Mouse (Mus musculus): Measurements from ENCODE around the gene Etv1.
"Not testable (repeated sequence)": the region's sequence is repeated elsewhere in the genome, so short reads cannot be mapped to it uniquely, and the experiment has no call there.

Gene Etv1

DNA sequence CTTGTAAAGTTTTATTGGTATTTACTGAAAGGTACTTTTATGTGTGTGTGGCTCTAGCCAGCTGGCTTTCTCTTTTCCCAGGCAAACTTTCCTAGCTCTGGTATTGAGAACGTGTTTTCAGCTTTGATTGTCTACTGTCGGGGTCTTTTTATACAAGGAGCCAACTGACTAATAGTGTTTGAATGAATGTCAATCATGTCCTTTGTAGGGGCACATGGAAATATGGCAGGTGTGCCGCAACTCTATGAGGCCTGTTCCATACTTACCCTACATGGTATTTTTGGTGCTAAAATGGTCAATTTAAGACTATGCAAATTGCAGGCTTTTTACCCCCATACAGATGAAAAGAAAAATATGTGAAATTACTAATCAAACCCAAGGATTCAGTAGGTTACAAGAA, 37.1 kb downstream of the Etv1 start:
- DNase-seq (ENCODE audit: low read depth, low spot score): no peak

- DNase-seq (ENCODE audit: low read depth, low spot score): no peak
Observed at GRCm38 (mm10) chr12:38818320-38818719, 39.1 kb downstream of the Etv1 start.

DNA sequence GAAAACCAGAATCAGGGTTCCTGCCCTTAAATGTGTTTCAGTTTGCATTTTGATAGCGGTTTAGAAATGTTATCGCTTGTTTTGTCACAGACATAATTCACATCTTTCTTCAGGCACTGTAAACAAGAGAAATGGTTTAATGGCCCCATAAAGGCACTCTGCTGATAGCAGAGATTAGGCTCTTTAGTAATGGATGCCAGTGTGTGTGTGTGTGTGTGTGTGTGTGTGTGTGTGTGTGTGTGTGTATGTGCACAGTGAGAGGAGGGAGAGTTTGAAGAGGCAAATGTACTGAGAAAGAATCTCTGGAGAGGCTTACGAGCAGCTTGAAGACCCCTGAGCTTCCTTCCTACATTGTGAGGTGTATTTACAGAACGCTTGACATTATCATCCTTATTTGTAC, 41.5 kb downstream of the Etv1 start:
- DNase-seq (ENCODE audit: low read depth, low spot score): no peak

DNA sequence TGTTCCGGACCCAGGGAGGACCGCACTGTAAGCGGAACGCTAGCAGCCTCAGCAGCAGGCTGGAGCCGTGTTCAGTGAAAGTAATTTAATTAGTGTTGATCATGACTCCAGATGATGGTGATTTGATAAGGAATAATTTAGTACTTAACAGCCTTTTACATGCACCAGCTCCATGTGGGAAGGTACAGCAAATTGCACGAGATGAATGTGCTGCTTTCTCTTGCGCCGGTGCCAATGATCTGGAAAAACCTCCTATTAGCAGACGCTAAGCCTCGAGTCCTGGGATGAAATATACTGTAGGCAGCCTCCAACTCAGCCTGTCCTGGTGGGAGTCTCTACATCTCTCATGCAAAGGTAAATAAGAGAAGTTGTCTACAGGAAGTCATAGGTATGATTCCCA, 45.2 kb downstream of the Etv1 start:
- no peak for DNase-seq (ENCODE audit: low read depth, low spot score)

GRCm38 (mm10) chr12:38832981-38833380, 53.8 kb downstream of the Etv1 start:
- DNase-seq (ENCODE audit: low read depth, low spot score): no peak

DNA sequence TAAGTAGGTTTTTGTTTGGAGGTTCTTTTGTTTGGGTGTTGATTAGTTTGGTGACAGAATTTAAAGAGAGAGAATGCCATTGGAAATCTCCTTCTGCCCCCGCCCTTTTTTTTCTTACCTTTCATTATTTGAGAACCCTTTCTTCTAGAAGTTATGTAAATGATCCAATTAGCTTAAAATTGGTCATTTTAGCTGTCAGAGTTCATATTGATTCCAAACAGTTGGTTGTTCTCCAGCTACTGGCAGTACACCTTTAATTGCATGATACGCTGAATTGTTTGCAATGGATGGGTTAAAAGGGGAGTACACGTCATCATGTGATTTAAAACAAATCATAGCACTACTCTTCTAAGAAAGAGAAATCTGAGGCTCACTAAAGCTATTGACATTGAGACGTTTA, 55.4 kb downstream of the Etv1 start:
- no peak for DNase-seq (ENCODE audit: low read depth, low spot score)

GRCm38 (mm10) chr12:38834986-38835385, 55.8 kb downstream of the Etv1 start:
- not testable (repeated sequence) for DNase-seq (ENCODE audit: low read depth, low spot score)

DNA sequence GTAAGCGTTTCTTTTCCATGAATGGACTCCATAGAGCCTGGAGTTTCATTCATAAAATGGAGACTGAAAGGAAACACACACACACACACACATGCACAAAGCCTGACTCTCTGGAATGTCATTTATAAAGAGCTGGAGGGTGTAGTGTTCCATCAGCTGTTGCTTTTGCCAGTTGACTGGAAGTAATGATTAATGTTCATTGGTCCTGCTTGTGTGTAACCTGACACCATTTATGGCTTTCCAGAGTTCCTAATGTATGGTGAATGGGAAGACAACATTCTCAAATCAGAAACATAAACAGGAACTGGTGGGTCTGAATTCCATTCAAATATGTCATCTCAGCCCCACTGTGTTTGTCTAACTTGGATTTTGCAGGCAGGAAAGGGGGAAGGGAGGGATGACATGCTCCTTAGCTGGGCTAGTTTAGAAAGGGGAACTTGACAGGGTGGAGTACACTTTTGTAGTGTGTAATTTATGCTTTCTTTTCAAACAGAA, 64.7 kb downstream of the Etv1 start:
- peak; percentile 63 for DNase-seq (ENCODE audit: low read depth, low spot score)

DNA sequence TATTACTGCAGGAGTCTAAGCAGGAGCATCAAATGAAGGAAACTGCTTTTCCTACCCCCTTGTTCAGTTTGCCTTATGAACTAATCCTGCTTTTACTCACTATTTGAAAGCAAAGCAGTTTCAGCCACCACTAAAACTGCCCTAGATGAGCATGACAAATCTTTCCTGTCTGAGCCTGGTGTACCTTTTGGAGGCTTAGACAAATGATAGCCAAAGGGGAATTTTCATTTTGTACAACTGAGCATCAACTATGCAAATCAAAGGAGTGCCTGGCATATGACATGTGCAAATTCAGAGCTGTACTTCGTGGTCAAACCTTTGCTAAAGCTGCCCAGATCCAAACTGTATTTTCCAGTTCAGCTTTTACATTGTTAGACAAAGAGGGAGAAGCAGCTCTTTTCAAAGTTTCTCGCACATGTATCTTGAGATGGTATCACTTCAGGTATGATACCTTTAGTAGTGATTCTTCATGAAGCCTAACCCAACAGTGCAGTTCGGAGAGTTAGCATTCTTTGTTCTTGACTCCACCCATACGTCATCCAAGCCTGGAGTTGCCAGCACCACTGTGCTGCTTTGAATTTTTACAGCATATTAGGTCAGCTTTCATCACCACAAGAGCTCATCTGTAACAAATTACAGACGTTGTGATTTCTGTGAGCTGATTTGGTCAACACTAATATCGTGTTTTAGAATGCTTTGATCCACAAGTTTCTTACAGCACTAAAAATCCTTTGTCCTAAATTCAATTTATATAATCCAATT, 68.5 kb downstream of the Etv1 start:
- no peak for DNase-seq (ENCODE audit: low read depth, low spot score)

DNA sequence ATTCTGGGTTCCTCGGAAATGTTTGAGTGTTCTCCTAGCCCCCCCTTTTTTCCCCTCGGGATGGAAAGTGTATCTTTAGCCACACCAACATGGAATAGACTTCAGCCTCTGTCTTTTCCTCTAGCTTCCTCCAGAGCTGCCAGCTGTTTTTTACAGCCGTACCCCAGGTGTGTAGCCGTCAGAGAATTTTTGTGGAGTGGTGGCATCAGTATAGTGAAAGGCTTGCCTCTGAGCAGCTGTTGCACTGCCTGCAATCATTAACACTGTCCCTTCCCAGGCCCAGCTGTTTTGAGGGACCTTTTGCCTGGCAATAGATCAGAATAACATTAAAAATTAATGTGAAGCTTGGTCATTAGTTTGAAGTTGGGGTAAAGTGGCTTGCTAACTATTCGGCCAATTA, 70.8 kb downstream of the Etv1 start:
- DNase-seq (ENCODE audit: low read depth, low spot score): no peak

GRCm38 (mm10) chr12:38854274-38854673, 75.1 kb downstream of the Etv1 start:
- no peak for DNase-seq (ENCODE audit: low read depth, low spot score)

DNA sequence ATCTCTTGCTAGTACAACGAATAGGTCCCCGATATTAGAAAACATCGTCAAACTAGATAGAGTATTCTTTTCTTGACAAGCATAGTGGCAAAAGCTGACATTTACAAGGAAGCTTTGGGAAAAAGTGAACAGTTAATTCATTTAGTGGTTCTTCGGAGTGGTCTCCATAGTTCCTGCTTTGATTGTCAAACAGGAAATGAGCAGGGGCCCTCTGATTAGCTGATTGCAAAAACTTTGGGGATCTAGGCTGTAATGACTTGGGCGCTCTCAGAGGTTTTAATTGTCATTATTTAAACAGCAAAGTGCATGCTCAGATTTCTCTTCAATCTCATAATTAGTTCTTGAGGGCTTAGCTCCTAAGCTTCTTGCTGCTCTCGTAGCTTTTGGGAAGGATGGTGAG, 75.6 kb downstream of the Etv1 start:
- DNase-seq (ENCODE audit: low read depth, low spot score): no peak

GRCm38 (mm10) chr12:38859675-38860074, 80.5 kb downstream of the Etv1 start:
- no peak for DNase-seq (ENCODE audit: low read depth, low spot score)

GRCm38 (mm10) chr12:38860168-38861115, 81.3 kb downstream of the Etv1 start:
- no peak for DNase-seq (ENCODE audit: low read depth, low spot score)

- no peak for DNase-seq (ENCODE audit: low read depth, low spot score)
Observed at GRCm38 (mm10) chr12:38863395-38863794, 84.2 kb downstream of the Etv1 start.

DNA sequence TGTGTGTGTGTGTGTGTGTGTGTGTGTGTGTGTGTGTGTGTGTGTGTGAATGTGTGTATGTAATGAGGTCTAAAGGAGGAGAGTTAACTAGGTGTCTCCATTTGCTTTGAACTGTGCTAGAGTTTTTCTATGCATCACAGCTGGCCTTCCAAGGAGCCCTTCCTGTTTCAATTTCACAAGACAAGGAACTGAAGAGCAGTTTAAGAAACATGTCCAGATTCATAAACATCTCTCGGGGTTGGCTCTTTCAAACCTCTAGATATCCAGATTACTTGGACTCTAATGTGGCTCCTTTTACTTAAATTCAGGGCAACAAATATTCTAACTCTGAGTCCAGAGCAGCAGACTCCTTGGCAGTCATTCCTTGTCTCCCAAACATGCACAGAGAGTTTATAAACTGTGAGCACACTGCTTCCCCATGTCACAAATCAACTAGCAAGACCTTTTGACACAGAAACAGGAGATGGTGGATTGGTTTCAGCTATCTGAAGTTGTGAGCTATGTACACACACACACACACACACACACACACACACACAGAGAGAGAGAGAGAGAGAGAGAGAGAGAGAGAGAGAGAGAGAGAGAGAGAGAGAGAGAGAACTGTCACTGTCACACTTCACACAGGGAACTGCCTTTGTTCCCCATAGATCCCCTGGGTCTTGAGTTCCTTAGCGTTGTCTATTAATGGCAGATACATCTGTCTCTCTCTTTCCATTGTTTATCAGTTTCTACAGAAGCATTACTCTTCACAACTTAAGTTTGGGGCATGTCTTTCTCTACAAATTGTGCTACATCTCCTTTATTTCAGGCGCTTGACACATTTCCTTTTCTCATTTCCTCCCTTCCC, 85.0 kb downstream of the Etv1 start:
- no peak for DNase-seq (ENCODE audit: low read depth, low spot score)

DNA sequence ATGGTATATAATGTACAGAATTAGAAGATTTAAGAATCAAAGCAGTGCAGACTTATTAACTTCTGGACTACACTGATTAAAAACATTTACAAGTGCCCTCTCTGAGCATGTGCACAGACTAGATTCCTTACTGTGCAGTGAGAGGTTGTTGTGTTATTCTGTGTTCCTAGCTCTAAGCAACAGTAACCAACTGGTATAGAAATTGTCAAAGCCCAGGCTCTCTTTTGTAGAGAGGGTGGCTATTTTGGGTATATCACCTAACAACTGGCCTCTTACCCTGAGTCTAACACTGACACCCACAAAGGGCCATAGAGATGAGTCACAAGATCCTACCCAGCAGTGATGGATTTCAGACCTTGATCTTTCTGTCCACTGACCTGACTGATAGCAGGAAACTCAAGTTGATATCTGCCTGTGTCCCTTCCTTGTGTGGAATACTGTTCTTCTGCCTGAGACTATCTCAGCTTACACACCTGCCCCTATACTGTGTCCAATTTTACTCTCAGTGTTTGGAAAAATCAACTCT, 95.4 kb downstream of the Etv1 start:
- DNase-seq (ENCODE audit: low read depth, low spot score): no peak

DNA sequence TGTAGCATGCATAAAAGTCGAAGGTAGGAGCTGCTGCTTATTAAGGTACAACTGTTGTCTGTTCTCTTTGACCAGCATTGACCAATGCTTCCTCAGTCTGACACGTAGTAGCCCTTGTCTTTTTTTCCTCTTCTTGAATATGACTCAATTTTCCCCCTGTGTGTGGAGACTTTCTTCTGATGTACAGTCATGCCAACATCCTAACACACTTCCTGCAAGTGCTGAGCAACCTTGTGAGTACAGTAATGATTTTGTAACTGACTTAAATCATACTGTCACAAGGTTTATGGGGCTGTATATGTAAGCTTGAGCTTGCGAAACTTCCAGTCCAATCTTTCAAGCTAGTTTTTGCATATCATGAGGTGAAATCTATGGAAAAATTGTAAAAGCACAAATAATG, 125.3 kb downstream of the Etv1 start:
- DNase-seq (ENCODE audit: low read depth, low spot score): no peak

GRCm38 (mm10) chr12:38906314-38906713, 127.1 kb downstream of the Etv1 start:
- no peak for DNase-seq (ENCODE audit: low read depth, low spot score)

- DNase-seq (ENCODE audit: low read depth, low spot score): no peak
Observed at GRCm38 (mm10) chr12:38906812-38907211, 127.6 kb downstream of the Etv1 start.

- no peak for DNase-seq (ENCODE audit: low read depth, low spot score)
Observed at GRCm38 (mm10) chr12:38908947-38909346, 129.8 kb downstream of the Etv1 start.
